Mouse (Mus musculus): Measurements from ENCODE around the gene Mfsd6.

- TF ChIP-seq CTCF (IDR thresholded peaks at IDR 0.05; ENCODE audit: low read depth) (no peak), EP300 (IDR thresholded peaks at IDR 0.05; ENCODE audit: low read depth) (no peak)
Measured at GRCm38 (mm10) chr1:52734208-52734607, 6.9 kb upstream of the Mfsd6 start.
